Mouse (Mus musculus): ENCODE results near the gene Mad1l1. TPM values are rescaled to one million over a fixed set of nuclear protein-coding genes. Genes with fewer than 3 reads are reported as not detected.
A peak's percentile ranks its signal among the peaks of the same experiment; 100 is the strongest.

Mad1l1 gene
- polyA plus RNA-seq, 1 experiment: 24.7 TPM

GRCm38 (mm10) chr5:140263754-140264749 is 57.3 kb downstream of the Mad1l1 start:
- 82% methylated on average over 30 of the region's 30 CpGs for WGBS
- Histone ChIP-seq H3K4me1 (ENCODE audit: control insufficient read depth, insufficient read depth, low read length) (peaks cover 4% of the 10 kb centered on the region; the same call in 1 of the 2 replicates), H3K27ac (ENCODE audit: control insufficient read depth, insufficient read depth, low read depth, low read length, poor library complexity) (peak overlapping the region; percentile 73), H3K4me3 (replicated peaks; ENCODE audit: control insufficient read depth, low read depth, low read length) (no peak overlapping the region)
- TF ChIP-seq CTCF (IDR thresholded peaks at IDR 0.05; ENCODE audit: control insufficient read depth, insufficient read depth, low read length) (no peak), POLR2A (IDR thresholded peaks at IDR 0.05; ENCODE audit: borderline replicate concordance, control insufficient read depth, low read depth, low read length) (no peak)

GRCm38 (mm10) chr5:140262401-140262800 is 59.0 kb downstream of the Mad1l1 start:
- 67% methylated on average over 3 of the region's 3 CpGs for WGBS
- Histone ChIP-seq H3K4me3 (replicated peaks; ENCODE audit: control insufficient read depth, low read depth, low read length) (no peak overlapping the region), H3K4me1 (ENCODE audit: control insufficient read depth, insufficient read depth, low read length) (peaks cover 4% of the 10 kb centered on the region; the same call in 1 of the 2 replicates), H3K27ac (ENCODE audit: control insufficient read depth, insufficient read depth, low read depth, low read length, poor library complexity) (no peak overlapping the region)
- TF ChIP-seq POLR2A (IDR thresholded peaks at IDR 0.05; ENCODE audit: borderline replicate concordance, control insufficient read depth, low read depth, low read length) (no peak), CTCF (IDR thresholded peaks at IDR 0.05; ENCODE audit: control insufficient read depth, insufficient read depth, low read length) (no peak)

GRCm38 (mm10) chr5:140261313-140261712 is 60.0 kb downstream of the Mad1l1 start:
- TF ChIP-seq POLR2A (IDR thresholded peaks at IDR 0.05; ENCODE audit: borderline replicate concordance, control insufficient read depth, low read depth, low read length) (no peak), CTCF (IDR thresholded peaks at IDR 0.05; ENCODE audit: control insufficient read depth, insufficient read depth, low read length) (no peak)
- WGBS: 87% methylated on average over 4 of the region's 4 CpGs
- Histone ChIP-seq H3K4me1 (ENCODE audit: control insufficient read depth, insufficient read depth, low read length) (peaks cover 4% of the 10 kb centered on the region; the same call in 1 of the 2 replicates), H3K4me3 (replicated peaks; ENCODE audit: control insufficient read depth, low read depth, low read length) (no peak overlapping the region), H3K27ac (ENCODE audit: control insufficient read depth, insufficient read depth, low read depth, low read length, poor library complexity) (no peak overlapping the region)

- TF ChIP-seq CTCF (IDR thresholded peaks at IDR 0.05; ENCODE audit: control insufficient read depth, insufficient read depth, low read length): no peak
- TF ChIP-seq POLR2A (IDR thresholded peaks at IDR 0.05; ENCODE audit: borderline replicate concordance, control insufficient read depth, low read depth, low read length): no peak
- Histone ChIP-seq H3K27ac (ENCODE audit: control insufficient read depth, insufficient read depth, low read depth, low read length, poor library complexity) (no peak overlapping the region), H3K4me1 (ENCODE audit: control insufficient read depth, insufficient read depth, low read length) (no peaks in the 10 kb centered on the region; the same call in 1 of the 2 replicates), H3K4me3 (replicated peaks; ENCODE audit: control insufficient read depth, low read depth, low read length) (no peak overlapping the region)
- WGBS: 91% methylated on average over 5 of the region's 5 CpGs
Measured at GRCm38 (mm10) chr5:140258633-140259032, 62.7 kb downstream of the Mad1l1 start.

GRCm38 (mm10) chr5:140258035-140258434 is 63.3 kb downstream of the Mad1l1 start:
- TF ChIP-seq POLR2A (IDR thresholded peaks at IDR 0.05; ENCODE audit: borderline replicate concordance, control insufficient read depth, low read depth, low read length) (no peak), CTCF (IDR thresholded peaks at IDR 0.05; ENCODE audit: control insufficient read depth, insufficient read depth, low read length) (no peak)
- Histone ChIP-seq H3K4me3 (replicated peaks; ENCODE audit: control insufficient read depth, low read depth, low read length) (no peak overlapping the region), H3K27ac (ENCODE audit: control insufficient read depth, insufficient read depth, low read depth, low read length, poor library complexity) (no peak overlapping the region), H3K4me1 (ENCODE audit: control insufficient read depth, insufficient read depth, low read length) (no peaks in the 10 kb centered on the region; the same call in 1 of the 2 replicates)
- WGBS: 86% methylated on average over 3 of the region's 3 CpGs

GRCm38 (mm10) chr5:140257439-140257838 is 63.9 kb downstream of the Mad1l1 start:
- TF ChIP-seq POLR2A (IDR thresholded peaks at IDR 0.05; ENCODE audit: borderline replicate concordance, control insufficient read depth, low read depth, low read length): no peak
- TF ChIP-seq CTCF (IDR thresholded peaks at IDR 0.05; ENCODE audit: control insufficient read depth, insufficient read depth, low read length): no peak
- WGBS: 93% methylated on average over 5 of the region's 5 CpGs
- Histone ChIP-seq H3K27ac (ENCODE audit: control insufficient read depth, insufficient read depth, low read depth, low read length, poor library complexity) (no peak overlapping the region), H3K4me3 (replicated peaks; ENCODE audit: control insufficient read depth, low read depth, low read length) (no peak overlapping the region), H3K4me1 (ENCODE audit: control insufficient read depth, insufficient read depth, low read length) (no peaks in the 10 kb centered on the region; the same call in 1 of the 2 replicates)

GRCm38 (mm10) chr5:140256685-140257084 is 64.7 kb downstream of the Mad1l1 start:
- 83% methylated on average over 10 of the region's 10 CpGs for WGBS
- no peak overlapping the region for H3K27ac ChIP-seq (ENCODE audit: control insufficient read depth, insufficient read depth, low read depth, low read length, poor library complexity)
- TF ChIP-seq CTCF (IDR thresholded peaks at IDR 0.05; ENCODE audit: control insufficient read depth, insufficient read depth, low read length): no peak
- TF ChIP-seq POLR2A (IDR thresholded peaks at IDR 0.05; ENCODE audit: borderline replicate concordance, control insufficient read depth, low read depth, low read length): no peak
- H3K4me3 ChIP-seq (replicated peaks; ENCODE audit: control insufficient read depth, low read depth, low read length): no peak overlapping the region
- no peaks in the 10 kb centered on the region; the same call in 1 of the 2 replicates for H3K4me1 ChIP-seq (ENCODE audit: control insufficient read depth, insufficient read depth, low read length)

- 88% methylated on average over 5 of the region's 5 CpGs for WGBS
- no peak overlapping the region for H3K27ac ChIP-seq (ENCODE audit: control insufficient read depth, insufficient read depth, low read depth, low read length, poor library complexity)
- no peak for TF ChIP-seq CTCF (IDR thresholded peaks at IDR 0.05; ENCODE audit: control insufficient read depth, insufficient read depth, low read length)
- TF ChIP-seq POLR2A (IDR thresholded peaks at IDR 0.05; ENCODE audit: borderline replicate concordance, control insufficient read depth, low read depth, low read length): no peak
- no peak overlapping the region for H3K4me3 ChIP-seq (replicated peaks; ENCODE audit: control insufficient read depth, low read depth, low read length)
- no peaks in the 10 kb centered on the region; the same call in 1 of the 2 replicates for H3K4me1 ChIP-seq (ENCODE audit: control insufficient read depth, insufficient read depth, low read length)
Measured at GRCm38 (mm10) chr5:140255265-140255664, 66.1 kb downstream of the Mad1l1 start.

Measured in bone marrow, adult 2 months (tissue).